Mouse (Mus musculus) liver, embryonic 14.5 days (tissue): ENCODE results near the gene Cbx8.

ENCODE experiments used
- CTCF ChIP-seq: IDR thresholded peaks from 2 replicates; pipeline ENCODE4 v1.5.1; 2016; ENCODE audit warnings: antibody characterized with exemption, low read depth, control low read depth
- EP300 ChIP-seq: IDR thresholded peaks from 2 replicates; pipeline ENCODE4 v1.6.1; 2016; ENCODE audit warnings: antibody characterized with exemption, low read depth

- TF ChIP-seq EP300 (no peak), CTCF (no peak)
These were observed 17.7 kb downstream of the Cbx8 start, which contains the start of gene Cbx2 for GRCm38 (mm10) chr11:119022895-119023615.
